Mouse (Mus musculus) brain, embryonic 14.5 days (tissue): ENCODE data around the gene Dcst2.

ENCODE experiments used
- CTCF ChIP-seq: fragments of 200-500 bp; IDR thresholded peaks from 2 replicates; pipeline ENCODE4 v1.5.1; 2012; ENCODE audit warnings: inconsistent platforms, mild to moderate bottlenecking, moderate library complexity, borderline replicate concordance; ENCODE audit not compliant: insufficient read depth, insufficient read length; ENCODE audit errors: extremely low read depth
- POLR2A ChIP-seq: fragments of 200-500 bp; IDR thresholded peaks from 2 replicates; pipeline ENCODE4 v1.6.1; 2012; ENCODE audit warnings: mild to moderate bottlenecking, inconsistent platforms, borderline replicate concordance; ENCODE audit not compliant: poor library complexity, insufficient read depth, insufficient read length, severe bottlenecking; ENCODE audit errors: extremely low read depth

GRCm38 (mm10) chr3:89406887-89407286 lies 45.1 kb downstream of the Dcst2 start:
- TF ChIP-seq POLR2A (no peak), CTCF (no peak)
